Mouse (Mus musculus) heart, postnatal 0 days (tissue): ENCODE measurements around the gene Flywch2. TPM values are rescaled to one million over a fixed set of nuclear protein-coding genes. Genes with fewer than 3 reads are reported as not detected.
A peak's percentile ranks its signal among the peaks of the same experiment; 100 is the strongest.

Experiments
- ATAC-seq: fragments of 200-750 bp; cut with Nextera tagmentation; 2 replicates; pipeline ENCODE4 v1.8.0; 2017; ENCODE audit warnings: low read depth, moderate number of reproducible peaks, moderate library complexity; ENCODE audit not compliant: insufficient read depth
- DNase-seq: peaks from one replicate; pipeline ENCODE4 v3.0.0-alpha.2; 2016; ENCODE audit warnings: low spot score
- H3K27ac ChIP-seq: fragments of 300-500 bp; sonication (generic); 2 replicates; pipeline ENCODE4 v1.5.1; 2014; ENCODE audit warnings: low read depth, mild to moderate bottlenecking
- H3K27me3 ChIP-seq: fragments of 300-500 bp; sonication (generic); 2 replicates; pipeline ENCODE4 v1.6.1; 2014; ENCODE audit warnings: low read length, mixed read lengths; ENCODE audit not compliant: control insufficient read depth, insufficient read depth
- H3K36me3 ChIP-seq: fragments of 300-500 bp; sonication (generic); replicated peaks from 2 replicates; pipeline ENCODE4 v1.6.1; 2014; ENCODE audit warnings: low read length, mixed read lengths; ENCODE audit not compliant: control insufficient read depth, insufficient read depth
- H3K4me1 ChIP-seq: fragments of 300-500 bp; sonication (generic); 2 replicates; pipeline ENCODE4 v1.6.1; 2014; ENCODE audit warnings: antibody characterized with exemption; ENCODE audit not compliant: control insufficient read depth, insufficient read depth
- H3K4me2 ChIP-seq: fragments of 300-500 bp; sonication (generic); 2 replicates; pipeline ENCODE4 v1.6.1; 2014; ENCODE audit warnings: low read depth, mild to moderate bottlenecking, low read length, moderate library complexity
- H3K4me3 ChIP-seq: fragments of 300-500 bp; sonication (generic); 2 replicates; pipeline ENCODE4 v1.5.1; 2014; ENCODE audit warnings: low read depth, low read length
- H3K9ac ChIP-seq: fragments of 300-500 bp; sonication (generic); replicated peaks from 2 replicates; pipeline ENCODE4 v1.6.1; 2014; ENCODE audit warnings: low read depth, low read length, mixed read lengths
- H3K9me3 ChIP-seq: fragments of 300-500 bp; sonication (generic); replicated peaks from 2 replicates; pipeline ENCODE4 v1.6.1; 2016; ENCODE audit warnings: low read length; ENCODE audit not compliant: control insufficient read depth
- CTCF ChIP-seq: IDR thresholded peaks from 2 replicates; pipeline ENCODE4 v1.5.1; 2016; ENCODE audit warnings: antibody characterized with exemption, control low read depth, low read depth
- EP300 ChIP-seq: IDR thresholded peaks from 2 replicates; pipeline ENCODE4 v1.6.1; 2016; ENCODE audit warnings: antibody characterized with exemption, low read depth
- WGBS: fragments of 180-500 bp; shearing (Covaris S2); extraction: QIAGEN DNeasy Blood & Tissue Kit; methylation state at CpG from one replicate; pipeline ENCODE4 v1.1.7; 2014; 5-methylcytosine and 5-hydroxymethylcytosine counted together
- polyA plus RNA-seq: library from polyadenylated mRNA; unstranded; fragments of >200 nt; fragmentation: Nextera tagmentation; extraction: Ambion mirVana; gene quantifications from 2 replicates; pipeline ENCODE4 v1.2.1, GENCODE M21; 2015
- total RNA-seq: library from RNA; depleted of rRNA; stranded (reverse); fragments of >200 nt; gene quantifications from 2 replicates; pipeline ENCODE4 v1.2.3, GENCODE M21; 2014; ENCODE audit warnings: low replicate concordance

Flywch2 gene
- total and polyA plus RNA-seq, 2 experiments from 2014 or later = 4.9 TPM; not detected in 1

DNA sequence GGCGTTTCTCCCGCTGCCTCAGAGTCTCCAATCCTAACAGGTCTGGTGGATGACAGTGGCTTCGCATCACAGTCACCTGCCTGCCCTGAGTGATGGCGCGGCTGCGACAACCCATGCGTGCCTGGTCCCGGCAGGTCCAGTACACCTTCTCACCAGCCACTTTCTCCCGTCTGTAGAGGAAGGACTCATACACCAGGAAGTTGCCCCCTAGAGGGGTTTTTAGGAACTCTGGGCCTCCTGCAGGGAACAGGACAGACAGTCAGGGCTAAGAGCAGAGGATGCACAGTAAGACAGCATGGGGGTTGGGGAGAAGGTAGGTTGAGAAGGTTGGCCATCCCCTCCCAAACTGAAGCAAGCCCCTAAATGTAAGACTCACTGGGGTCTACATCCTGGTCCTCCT lies 25.6 kb downstream of the Flywch2 start:
- Histone ChIP-seq H3K36me3 (peaks cover 56% of the 10 kb centered on the region), H3K4me3 (no peak overlapping the region), H3K27ac (no peak overlapping the region), H3K9ac (no peak overlapping the region), H3K27me3 (no peaks in the 10 kb centered on the region), H3K9me3 (no peaks in the 10 kb centered on the region), H3K4me1 (no peaks in the 10 kb centered on the region), H3K4me2 (no peak overlapping the region)
- WGBS = 95% methylated on average over 9 of the region's 9 CpGs
- no peak for DNase-seq
- no peak for ATAC-seq
- no peak for TF ChIP-seq EP300
- TF ChIP-seq CTCF = no peak

- Histone ChIP-seq H3K27me3 (no peaks in the 10 kb centered on the region), H3K9ac (no peak overlapping the region), H3K36me3 (peaks cover 59% of the 10 kb centered on the region), H3K9me3 (no peaks in the 10 kb centered on the region), H3K27ac (no peak overlapping the region), H3K4me1 (no peaks in the 10 kb centered on the region), H3K4me2 (no peak overlapping the region), H3K4me3 (no peak overlapping the region)
- no peak for ATAC-seq
- TF ChIP-seq EP300 = no peak
- TF ChIP-seq CTCF = no peak
- no peak for DNase-seq
- WGBS = 83% methylated on average over 8 of the region's 8 CpGs
Measured at GRCm38 (mm10) chr17:23758801-23759200, 27.1 kb downstream of the Flywch2 start.

DNA sequence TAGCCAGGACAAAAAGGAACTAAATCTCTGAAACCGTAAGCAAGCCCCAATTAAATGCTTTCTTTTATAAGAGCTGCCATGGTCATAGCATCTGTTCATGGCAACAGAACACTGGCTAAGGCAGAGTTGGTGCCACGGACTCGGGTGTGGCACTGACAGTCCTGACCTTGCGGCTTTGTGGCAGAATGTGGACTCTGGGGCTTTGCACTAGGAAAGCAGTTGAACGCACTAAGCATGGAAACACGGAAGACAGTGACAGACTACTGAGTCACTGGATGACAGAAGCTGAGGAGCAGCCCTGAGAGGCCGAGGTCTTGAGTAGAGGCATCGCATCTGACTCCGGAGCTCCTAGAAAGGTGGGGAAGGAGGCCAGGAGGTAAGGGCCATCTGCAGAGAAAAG lies 28.3 kb downstream of the Flywch2 start:
- Histone ChIP-seq H3K27me3 (no peaks in the 10 kb centered on the region), H3K4me1 (no peaks in the 10 kb centered on the region), H3K27ac (no peak overlapping the region), H3K9ac (no peak overlapping the region), H3K4me2 (no peak overlapping the region), H3K36me3 (peaks cover 72% of the 10 kb centered on the region), H3K4me3 (no peak overlapping the region), H3K9me3 (no peaks in the 10 kb centered on the region)
- WGBS = 92% methylated on average over 9 of the region's 9 CpGs
- ATAC-seq = no peak
- DNase-seq = no peak
- TF ChIP-seq EP300 (no peak), CTCF (no peak)

GRCm38 (mm10) chr17:23755689-23756088 lies 30.2 kb downstream of the Flywch2 start:
- DNase-seq (no peak), ATAC-seq (peak; percentile 32; the same call in 1 of the 2 replicates)
- no peak for TF ChIP-seq EP300
- no peak for TF ChIP-seq CTCF
- Histone ChIP-seq H3K27me3 (no peaks in the 10 kb centered on the region), H3K4me2 (0 out of 2 replicates have a peak overlapping the region, but pooled peaks have one; percentile 13), H3K9ac (no peak overlapping the region), H3K4me3 (no peak overlapping the region), H3K27ac (peak overlapping the region; percentile 30), H3K9me3 (no peaks in the 10 kb centered on the region), H3K36me3 (peaks cover 69% of the 10 kb centered on the region), H3K4me1 (no peaks in the 10 kb centered on the region)
- WGBS = 82% methylated on average over 13 of the region's 13 CpGs

- Histone ChIP-seq H3K4me3 (peak overlapping the region; percentile 37), H3K36me3 (peaks cover 30% of the 10 kb centered on the region), H3K4me2 (peak overlapping the region; percentile 57), H3K27ac (no peak overlapping the region), H3K9me3 (no peaks in the 10 kb centered on the region), H3K4me1 (peaks cover 4% of the 10 kb centered on the region), H3K27me3 (peaks cover 30% of the 10 kb centered on the region), H3K9ac (peak overlapping the region; percentile 33; the same call in 1 of the 2 replicates)
- no peak for TF ChIP-seq EP300
- ATAC-seq = no peak; the same call in 1 of the 2 replicates
- WGBS = 76% methylated on average over 11 of the region's 11 CpGs
- no peak for DNase-seq
Measured at GRCm38 (mm10) chr17:23749400-23750191, 36.3 kb downstream of the Flywch2 start.
